Mouse (Mus musculus): ENCODE measurements around the gene Sema3g. TPM values are rescaled to one million over a fixed set of nuclear protein-coding genes. Genes with fewer than 3 reads are reported as not detected.

Sema3g gene
- total and polyA plus RNA-seq, 3 experiments = 0.04 to 0.25 TPM; not detected in 1

DNA sequence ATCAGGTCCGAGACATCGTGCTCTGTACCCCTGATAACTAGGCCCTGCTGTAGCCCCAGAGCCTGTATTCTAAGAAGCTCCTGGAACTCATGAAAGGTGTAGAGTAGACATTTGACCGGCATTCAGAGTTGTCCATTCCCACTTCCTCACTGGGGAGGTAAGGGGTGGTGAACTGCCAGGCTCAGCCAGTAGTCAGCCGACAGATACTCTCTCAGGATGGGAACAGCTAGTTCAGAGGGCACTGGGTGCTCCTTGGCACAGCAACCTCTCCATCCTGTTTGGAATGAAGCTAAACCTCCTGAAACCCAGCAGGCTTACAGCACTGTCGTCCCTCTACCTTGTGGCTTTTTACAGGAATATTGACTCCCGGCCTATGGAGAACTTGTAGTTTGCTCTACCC, 5.8 kb upstream of the Sema3g start:
- Histone ChIP-seq H3K4me1 (ENCODE audit: control insufficient read depth in 1 of 2, insufficient read depth in 2 of 2, low read length in 2 of 2) (peaks cover 0 to 5% of the 10 kb centered on the region in 2 experiments; a peak in 2 of 4 replicates), H3K4me3 (ENCODE audit: control insufficient read depth in 1 of 2, insufficient read depth in 1 of 2, low read depth in 2 of 2, low read length in 2 of 2) (no peak overlapping the region), H3K27ac (ENCODE audit: control insufficient read depth, low read depth, low read length) (no peak overlapping the region), H3K9me3 (replicated peaks; ENCODE audit: insufficient read depth, low read length) (no peaks in the 10 kb centered on the region), H3K27me3 (ENCODE audit: control insufficient read depth in 1 of 2, insufficient read depth in 2 of 2, low read length in 2 of 2) (peaks cover 0 to 5% of the 10 kb centered on the region in 2 experiments; a peak in 2 of 4 replicates), H3K79me2 (ENCODE audit: control insufficient read depth, insufficient read depth, low read length, poor library complexity) (no peaks in the 10 kb centered on the region), H3K9ac (ENCODE audit: control insufficient read depth, low read depth, low read length, poor library complexity, severe bottlenecking) (no peak overlapping the region), H3K36me3 (ENCODE audit: control insufficient read depth in 1 of 2, insufficient read depth in 2 of 2, low read length in 2 of 2) (no peaks in the 10 kb centered on the region; a peak in 1 of 4 replicates)
- TF ChIP-seq ZKSCAN1 (IDR thresholded peaks at IDR 0.05; ENCODE audit: low read depth, low read length) (no peak), HCFC1 (IDR thresholded peaks at IDR 0.05; ENCODE audit: low read depth, low read length) (no peak)
- no peak for DNase-seq (ENCODE audit: low read depth, low spot score)

- Histone ChIP-seq H3K9me3 (replicated peaks; ENCODE audit: insufficient read depth, low read length) (no peaks in the 10 kb centered on the region), H3K9ac (ENCODE audit: control insufficient read depth, low read depth, low read length, poor library complexity, severe bottlenecking) (no peak overlapping the region), H3K27ac (ENCODE audit: control insufficient read depth, low read depth, low read length) (no peak overlapping the region), H3K27me3 (ENCODE audit: control insufficient read depth in 1 of 2, insufficient read depth in 2 of 2, low read length in 2 of 2) (peaks cover 0 to 5% of the 10 kb centered on the region in 2 experiments; a peak in 2 of 4 replicates), H3K36me3 (ENCODE audit: control insufficient read depth in 1 of 2, insufficient read depth in 2 of 2, low read length in 2 of 2) (no peaks in the 10 kb centered on the region; a peak in 1 of 4 replicates), H3K4me3 (ENCODE audit: control insufficient read depth in 1 of 2, insufficient read depth in 1 of 2, low read depth in 2 of 2, low read length in 2 of 2) (no peak overlapping the region), H3K4me1 (ENCODE audit: control insufficient read depth in 1 of 2, insufficient read depth in 2 of 2, low read length in 2 of 2) (peaks cover 0 to 3% of the 10 kb centered on the region in 2 experiments; a peak in 2 of 4 replicates), H3K79me2 (ENCODE audit: control insufficient read depth, insufficient read depth, low read length, poor library complexity) (no peaks in the 10 kb centered on the region)
- TF ChIP-seq E2F4 (IDR thresholded peaks at IDR 0.05; ENCODE audit: borderline replicate concordance, low read depth, low read length) (no peak), UBTF (IDR thresholded peaks at IDR 0.05; ENCODE audit: borderline replicate concordance, insufficient read depth, low read depth, low read length) (no peak), POLR2A (IDR thresholded peaks at IDR 0.05; ENCODE audit: control insufficient read depth in 1 of 2, insufficient read depth in 1 of 2, low read depth in 1 of 2, low read length in 2 of 2, poor library complexity in 1 of 2) (no peak), RAD21 (IDR thresholded peaks at IDR 0.05; ENCODE audit: low read depth, low read length) (no peak), NRF1 (IDR thresholded peaks at IDR 0.05; ENCODE audit: insufficient read depth, low read depth, low read length, poor library complexity, severe bottlenecking) (no peak), ZMIZ1 (IDR thresholded peaks at IDR 0.05; ENCODE audit: low read depth, low read length) (no peak), TCF12 (IDR thresholded peaks at IDR 0.05; ENCODE audit: low read depth, low read length) (no peak), ETS1 (IDR thresholded peaks at IDR 0.05; ENCODE audit: low read depth, low read length) (no peak), RCOR1 (IDR thresholded peaks at IDR 0.05; ENCODE audit: low read depth, low read length) (no peak)
- no peak for DNase-seq (ENCODE audit: low read depth, low spot score)
These were observed 5.2 kb upstream of the Sema3g start for GRCm38 (mm10) chr14:31212499-31212898.

DNA sequence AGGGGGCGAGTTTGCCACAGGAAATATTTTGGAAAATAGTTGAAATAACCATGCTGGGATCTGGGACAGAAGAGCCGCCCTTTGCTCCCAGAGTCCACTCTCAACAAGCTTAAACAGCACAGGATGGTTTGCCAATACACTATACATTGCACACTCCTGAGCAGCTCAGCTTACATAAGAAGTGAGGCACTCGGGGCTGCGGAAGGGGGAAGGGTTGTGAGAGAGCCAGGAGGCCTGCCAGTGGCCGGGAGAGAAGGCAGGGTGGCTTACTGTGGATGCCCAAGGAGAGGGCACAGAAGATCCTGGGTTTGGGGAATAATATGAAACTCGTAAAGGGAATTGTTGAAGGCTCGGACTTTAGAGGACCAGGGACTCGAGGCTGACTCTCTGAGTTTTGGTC, 3.8 kb upstream of the Sema3g start:
- peaks cover 0 to 2% of the 10 kb centered on the region in 2 experiments; a peak in 1 of 4 replicates for H3K4me1 ChIP-seq (ENCODE audit: control insufficient read depth in 1 of 2, insufficient read depth in 2 of 2, low read length in 2 of 2)
- peaks cover 0 to 5% of the 10 kb centered on the region in 2 experiments; a peak in 2 of 4 replicates for H3K27me3 ChIP-seq (ENCODE audit: control insufficient read depth in 1 of 2, insufficient read depth in 2 of 2, low read length in 2 of 2)

More for the DNA sequence above, 3.8 kb upstream of the Sema3g start:
- DNase-seq (ENCODE audit: low read depth, low spot score) = no peak
- H3K4me3 ChIP-seq (ENCODE audit: control insufficient read depth in 1 of 2, insufficient read depth in 1 of 2, low read depth in 2 of 2, low read length in 2 of 2) = no peak overlapping the region
- H3K9ac ChIP-seq (ENCODE audit: control insufficient read depth, low read depth, low read length, poor library complexity, severe bottlenecking) = no peak overlapping the region
- no peaks in the 10 kb centered on the region for H3K79me2 ChIP-seq (ENCODE audit: control insufficient read depth, insufficient read depth, low read length, poor library complexity)
- TF ChIP-seq GABPA (IDR thresholded peaks at IDR 0.05; ENCODE audit: low read depth, low read length) (no peak), POLR2AphosphoS2 (IDR thresholded peaks at IDR 0.05; ENCODE audit: low read length) (no peak), MEF2A (IDR thresholded peaks at IDR 0.05; ENCODE audit: extremely low read depth, insufficient replicate concordance, low read depth, low read length, poor library complexity, severe bottlenecking) (no peak), NRF1 (IDR thresholded peaks at IDR 0.05; ENCODE audit: insufficient read depth, low read depth, low read length, poor library complexity, severe bottlenecking) (no peak)
- no peaks in the 10 kb centered on the region for H3K36me3 ChIP-seq (ENCODE audit: control insufficient read depth in 1 of 2, insufficient read depth in 2 of 2, low read length in 2 of 2)
- no peak overlapping the region for H3K27ac ChIP-seq (ENCODE audit: control insufficient read depth, low read depth, low read length)
- no peaks in the 10 kb centered on the region for H3K9me3 ChIP-seq (replicated peaks; ENCODE audit: insufficient read depth, low read length)
